Mouse (Mus musculus): ENCODE measurements around the gene Ercc2.

DNA sequence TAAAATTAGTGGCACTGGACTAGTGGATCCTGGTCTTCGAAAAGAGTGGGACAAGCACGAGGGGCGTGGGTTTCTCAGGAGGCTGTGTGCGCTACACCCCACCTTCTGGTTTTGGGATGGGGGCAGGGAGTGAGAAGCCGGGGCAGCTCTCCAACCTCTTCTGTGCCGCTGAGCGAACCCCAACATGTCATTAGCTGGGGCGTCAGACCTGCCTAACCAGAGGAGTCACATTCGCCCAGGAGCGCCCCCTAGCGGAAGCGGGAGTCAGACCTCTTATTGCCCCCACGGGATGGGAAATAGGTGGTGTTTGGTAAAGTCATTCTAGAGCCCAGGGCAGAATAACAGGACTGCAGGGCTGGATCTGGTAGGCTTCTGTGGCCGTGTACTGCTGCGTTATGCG, 20.1 kb upstream of the Ercc2 start:
- TF ChIP-seq CTCF (IDR thresholded peaks at IDR 0.05; ENCODE audit: low read depth), result peak; percentile 70
- no peak for TF ChIP-seq EP300 (IDR thresholded peaks at IDR 0.05; ENCODE audit: low read depth)
